Mouse (Mus musculus): Measurements from ENCODE around the gene Crp. TPM values are rescaled to one million over a fixed set of nuclear protein-coding genes. Genes with fewer than 3 reads are reported as not detected.
A peak's percentile ranks its signal among the peaks of the same experiment; 100 is the strongest.

Crp gene
- polyA plus RNA-seq, 1 experiment from 2014 or later: 0.77 TPM

DNA sequence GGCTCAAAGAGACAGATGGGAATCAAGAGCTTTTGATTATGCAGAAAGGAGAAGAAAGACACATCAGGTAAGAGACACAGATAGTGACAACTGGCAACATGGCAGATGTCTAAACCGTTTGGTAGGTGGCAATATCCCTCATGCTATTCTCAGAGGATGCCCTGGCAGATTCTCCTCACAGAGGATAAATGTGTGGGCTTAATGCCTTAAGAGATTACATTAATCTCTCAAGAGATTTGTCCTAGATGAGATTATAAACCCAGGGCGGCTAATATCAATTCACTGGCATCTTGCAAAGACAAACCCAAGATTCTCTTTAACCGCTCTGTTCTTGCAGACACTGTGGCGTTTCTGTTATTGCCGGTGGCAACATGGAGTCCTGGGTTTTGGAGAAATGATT lies 14.3 kb upstream of the Crp start:
- Histone ChIP-seq H3K27me3 (no peaks in the 10 kb centered on the region), H3K4me2 (no peak overlapping the region), H3K4me3 (no peak overlapping the region), H3K27ac (replicated peaks) (no peak overlapping the region), H3K9me3 (no peaks in the 10 kb centered on the region), H3K4me1 (replicated peaks) (no peaks in the 10 kb centered on the region), H3K9ac (no peak overlapping the region), H3K36me3 (no peaks in the 10 kb centered on the region)
- ATAC-seq (ENCODE audit: low read depth): no peak
- 80% methylated on average over 5 of the region's 5 CpGs for WGBS

DNA sequence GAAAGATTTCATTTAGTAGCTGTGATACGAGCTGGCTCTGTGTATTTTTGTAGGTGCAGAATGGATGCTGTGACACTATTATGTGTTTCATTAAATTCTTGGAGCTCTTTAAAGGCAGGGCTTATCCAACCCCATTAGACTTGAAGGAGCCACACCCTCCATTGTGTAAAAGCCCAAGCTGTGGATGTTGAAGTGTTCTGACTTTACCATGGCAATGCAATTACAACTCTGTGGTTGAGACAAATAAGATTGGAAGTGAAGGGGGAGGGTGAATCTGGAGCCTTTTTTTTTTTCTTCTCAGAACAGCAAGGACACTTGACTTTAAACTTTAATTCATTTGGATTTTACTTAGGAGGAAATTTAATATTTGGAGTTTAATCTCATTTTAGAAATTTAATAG lies 13.9 kb upstream of the Crp start:
- Histone ChIP-seq H3K9ac (no peak overlapping the region), H3K27ac (replicated peaks) (no peak overlapping the region), H3K4me1 (replicated peaks) (no peaks in the 10 kb centered on the region), H3K27me3 (no peaks in the 10 kb centered on the region), H3K36me3 (no peaks in the 10 kb centered on the region), H3K9me3 (no peaks in the 10 kb centered on the region), H3K4me3 (no peak overlapping the region), H3K4me2 (no peak overlapping the region)
- WGBS: 74% methylated on average over 1 of the region's 1 CpGs
- no peak for ATAC-seq (ENCODE audit: low read depth)

DNA sequence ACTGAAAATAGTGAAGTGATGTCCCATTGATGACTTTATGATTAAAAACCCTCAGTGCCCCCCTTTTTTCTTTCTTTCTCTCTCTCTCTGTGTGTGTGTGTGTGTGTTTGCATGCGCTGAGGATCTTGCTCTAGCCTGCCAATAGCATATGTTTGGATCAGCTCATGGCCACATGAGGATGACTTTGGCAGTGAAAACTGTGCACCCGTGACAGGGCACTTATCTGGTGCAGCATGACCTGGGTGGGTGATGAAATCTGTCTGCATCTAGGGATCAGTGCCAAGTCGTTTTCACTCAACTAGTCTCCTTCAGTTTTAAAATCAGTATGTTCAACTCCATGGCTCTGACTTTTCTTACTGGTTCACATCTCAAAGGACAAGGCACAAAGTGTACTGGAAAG lies 12.7 kb upstream of the Crp start:
- H3K9ac ChIP-seq: no peak overlapping the region
- no peak overlapping the region for H3K4me3 ChIP-seq
- no peak overlapping the region for H3K27ac ChIP-seq (replicated peaks)
- no peaks in the 10 kb centered on the region for H3K27me3 ChIP-seq
- H3K4me2 ChIP-seq: no peak overlapping the region
- no peaks in the 10 kb centered on the region for H3K36me3 ChIP-seq
- no peaks in the 10 kb centered on the region for H3K4me1 ChIP-seq (replicated peaks)
- H3K9me3 ChIP-seq: no peaks in the 10 kb centered on the region
- ATAC-seq (ENCODE audit: low read depth): no peak
- WGBS: 75% methylated on average over 3 of the region's 3 CpGs

DNA sequence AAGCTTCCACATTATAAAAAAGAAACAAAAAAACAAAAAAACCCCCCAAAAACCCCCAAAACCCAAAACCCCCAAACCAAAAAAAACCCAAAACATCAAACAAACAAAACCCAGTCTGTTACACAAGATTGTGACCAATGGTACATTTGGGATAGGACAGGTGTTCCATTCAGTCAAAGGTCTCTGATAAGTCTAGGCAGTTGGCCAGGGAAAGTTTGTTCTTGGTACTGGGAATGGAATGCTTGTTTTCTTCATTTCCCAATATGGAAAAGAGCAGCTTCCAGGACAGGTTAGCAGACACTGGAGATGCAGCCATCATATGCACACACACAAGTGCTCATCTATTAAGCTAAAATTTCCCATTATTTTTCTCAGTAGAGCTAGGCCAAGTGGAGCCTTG lies 433 bp upstream of the Crp start:
- no peak for ATAC-seq (ENCODE audit: low read depth)
- Histone ChIP-seq H3K36me3 (no peaks in the 10 kb centered on the region), H3K9ac (no peak overlapping the region), H3K4me2 (no peak overlapping the region), H3K4me3 (no peak overlapping the region), H3K27me3 (no peaks in the 10 kb centered on the region), H3K4me1 (replicated peaks) (no peaks in the 10 kb centered on the region; the same call in 1 of the 2 replicates), H3K9me3 (no peaks in the 10 kb centered on the region), H3K27ac (replicated peaks) (no peak overlapping the region)

DNA sequence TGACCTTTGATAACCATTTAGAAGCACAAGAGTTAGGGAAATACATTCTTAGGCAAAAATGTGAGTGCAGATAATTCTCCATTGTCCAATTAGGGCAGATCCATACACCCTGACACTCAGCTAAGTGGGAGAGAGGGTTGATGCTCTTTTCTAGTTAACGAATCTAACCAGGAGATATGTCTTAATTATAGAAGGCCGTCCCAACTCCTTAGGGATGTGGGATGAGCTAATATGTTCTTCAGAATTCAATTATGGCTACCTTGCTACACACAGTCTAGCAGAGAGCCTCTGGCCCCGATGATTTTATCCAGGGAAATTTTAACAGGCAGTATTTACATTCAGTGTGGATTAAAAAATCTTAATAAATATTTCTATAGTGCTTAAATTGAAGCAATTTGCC lies 3.0 kb downstream of the Crp start:
- no peaks in the 10 kb centered on the region for H3K27me3 ChIP-seq
- peak; percentile 56; the same call in 1 of the 2 replicates for ATAC-seq (ENCODE audit: low read depth)
- no peak overlapping the region for H3K4me3 ChIP-seq
- H3K4me1 ChIP-seq (replicated peaks): peaks cover 6% of the 10 kb centered on the region; the same call in 1 of the 2 replicates
- no peaks in the 10 kb centered on the region for H3K36me3 ChIP-seq
- H3K27ac ChIP-seq (replicated peaks): no peak overlapping the region
- no peaks in the 10 kb centered on the region for H3K9me3 ChIP-seq
- H3K9ac ChIP-seq: no peak overlapping the region
- H3K4me2 ChIP-seq: no peak overlapping the region
- 69% methylated on average over 3 of the region's 3 CpGs for WGBS

DNA sequence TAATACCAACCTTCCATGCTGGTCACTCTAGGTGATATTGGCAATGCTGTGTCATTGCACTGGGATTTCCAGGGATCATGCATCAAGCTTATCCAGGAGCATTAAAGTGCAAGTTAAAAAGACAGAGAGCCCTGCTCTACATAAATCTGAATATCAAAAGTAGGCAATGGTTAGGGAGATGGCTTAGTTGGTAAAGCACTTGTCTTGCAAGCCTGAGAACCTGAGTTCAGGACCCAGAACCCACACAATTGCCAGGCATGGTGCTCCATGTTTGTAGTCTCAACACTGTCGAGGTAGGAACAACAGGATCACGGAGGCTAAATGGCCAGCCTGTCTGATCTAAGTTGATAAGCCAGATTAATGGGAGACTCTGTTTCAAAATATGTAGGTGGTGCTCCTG lies 3.5 kb downstream of the Crp start:
- Histone ChIP-seq H3K4me1 (replicated peaks) (peaks cover 10% of the 10 kb centered on the region; the same call in 1 of the 2 replicates), H3K9me3 (no peaks in the 10 kb centered on the region), H3K27ac (replicated peaks) (no peak overlapping the region), H3K36me3 (no peaks in the 10 kb centered on the region), H3K4me3 (no peak overlapping the region), H3K4me2 (no peak overlapping the region), H3K27me3 (no peaks in the 10 kb centered on the region), H3K9ac (no peak overlapping the region)
- no peak for ATAC-seq (ENCODE audit: low read depth)
- WGBS: 87% methylated on average over 2 of the region's 2 CpGs

DNA sequence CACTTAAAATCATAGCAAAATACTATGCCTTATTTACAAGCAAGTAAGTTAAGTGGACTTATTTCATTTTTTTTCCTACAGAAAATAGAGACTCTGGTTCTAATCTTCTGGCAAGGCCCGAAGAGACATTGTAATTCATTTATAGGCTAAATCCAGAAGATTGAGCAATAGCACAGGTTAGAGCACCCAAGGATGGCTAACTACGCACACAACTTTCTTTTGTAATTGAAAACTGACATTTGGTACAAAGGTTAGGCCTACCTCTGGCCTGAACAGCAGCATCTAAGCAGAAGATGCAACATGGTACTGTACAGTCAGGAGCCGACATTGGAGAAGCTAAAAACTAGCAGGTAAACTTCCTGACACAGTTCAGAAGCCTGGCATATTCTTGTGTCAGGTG lies 4.0 kb downstream of the Crp start:
- Histone ChIP-seq H3K4me1 (replicated peaks) (peaks cover 11% of the 10 kb centered on the region; the same call in 1 of the 2 replicates), H3K4me2 (no peak overlapping the region), H3K4me3 (no peak overlapping the region), H3K9me3 (no peaks in the 10 kb centered on the region), H3K36me3 (no peaks in the 10 kb centered on the region), H3K9ac (no peak overlapping the region), H3K27me3 (no peaks in the 10 kb centered on the region), H3K27ac (replicated peaks) (no peak overlapping the region)
- WGBS: 93% methylated on average over 3 of the region's 3 CpGs
- ATAC-seq (ENCODE audit: low read depth): no peak

DNA sequence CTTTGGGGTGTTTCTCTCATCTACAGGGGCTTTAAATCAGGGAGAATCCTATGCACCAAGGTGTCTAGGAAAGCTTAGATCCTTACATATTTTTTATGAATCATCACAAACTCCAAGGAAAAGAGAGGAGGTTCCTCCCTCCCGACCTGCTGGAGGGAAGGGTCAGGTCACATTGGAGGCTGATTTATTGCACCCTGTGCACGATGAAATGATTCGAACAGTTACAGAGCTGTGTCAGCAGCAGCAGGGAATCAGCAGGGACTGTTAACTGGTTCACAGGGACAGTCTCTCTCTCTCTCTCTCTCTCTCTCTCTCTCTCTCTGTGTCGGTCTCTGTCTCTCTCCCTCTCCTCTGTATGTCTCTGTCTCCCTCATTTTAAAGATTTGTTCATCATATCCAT lies 6.9 kb downstream of the Crp start:
- Histone ChIP-seq H3K36me3 (no peaks in the 10 kb centered on the region), H3K4me3 (no peak overlapping the region)
- ATAC-seq (ENCODE audit: low read depth): no peak

DNA sequence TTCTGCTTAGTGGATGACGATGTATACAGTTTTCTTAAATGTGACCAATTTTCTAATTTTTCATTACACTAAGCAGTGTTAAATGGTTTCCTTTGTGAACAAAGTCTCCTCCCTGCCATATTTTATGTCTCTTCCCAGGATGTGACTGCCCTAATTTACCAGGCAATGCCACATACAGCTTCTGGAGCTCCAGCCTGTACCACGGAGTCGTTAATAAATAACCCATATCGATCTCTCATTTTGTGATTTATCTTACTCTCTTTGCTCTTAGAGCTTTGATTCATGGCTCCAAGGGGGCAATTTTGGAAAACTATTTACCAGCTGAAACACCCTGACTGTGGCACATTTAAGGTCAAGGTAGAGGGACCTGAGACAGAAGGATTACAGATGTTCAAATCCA lies 8.4 kb downstream of the Crp start:
- no peaks in the 10 kb centered on the region for H3K9me3 ChIP-seq
- 65% methylated on average over 4 of the region's 4 CpGs for WGBS
- H3K27ac ChIP-seq (replicated peaks): no peak overlapping the region
- no peaks in the 10 kb centered on the region for H3K27me3 ChIP-seq
- H3K36me3 ChIP-seq: no peaks in the 10 kb centered on the region
- H3K4me3 ChIP-seq: no peak overlapping the region
- H3K4me2 ChIP-seq: no peak overlapping the region
- H3K4me1 ChIP-seq (replicated peaks): peaks cover 11% of the 10 kb centered on the region; the same call in 1 of the 2 replicates
- ATAC-seq (ENCODE audit: low read depth): peak; percentile 63
- no peak overlapping the region for H3K9ac ChIP-seq

More for the DNA sequence above, 6.9 kb downstream of the Crp start:
- Histone ChIP-seq H3K27ac (replicated peaks) (0 out of 2 replicates have a peak overlapping the region, but pooled peaks have one; percentile 33), H3K4me1 (replicated peaks) (peaks cover 11% of the 10 kb centered on the region; the same call in 1 of the 2 replicates), H3K9ac (no peak overlapping the region), H3K4me2 (no peak overlapping the region), H3K9me3 (no peaks in the 10 kb centered on the region), H3K27me3 (no peaks in the 10 kb centered on the region)
- 19% methylated on average over 4 of the region's 4 CpGs for WGBS

DNA sequence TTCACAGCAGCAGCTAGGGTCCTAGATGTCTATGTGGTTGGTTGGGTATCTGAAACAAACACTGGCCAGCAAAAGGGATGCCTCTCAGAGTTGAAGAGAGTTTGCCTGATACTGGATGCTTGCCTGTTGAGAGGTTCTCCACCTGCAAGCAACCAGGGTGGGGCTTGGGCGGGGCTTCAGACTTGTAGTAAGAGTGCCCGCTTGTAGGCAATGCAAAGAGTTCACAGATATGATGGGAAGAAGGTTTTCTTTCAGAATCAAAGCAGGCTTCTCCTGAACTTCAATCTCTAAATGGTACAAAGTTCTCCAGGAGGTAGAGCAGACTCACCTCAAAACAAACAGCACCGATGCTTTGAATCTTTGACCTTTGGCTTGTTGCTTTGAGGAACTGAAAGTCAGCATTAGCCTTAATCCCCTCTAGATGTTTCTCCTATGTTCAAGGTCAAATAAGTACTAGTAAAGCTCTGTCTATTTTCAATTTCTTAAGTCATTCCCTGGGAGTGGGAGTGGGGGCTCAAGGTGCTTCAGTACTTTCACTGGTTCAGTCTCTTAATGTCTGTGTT lies 12.0 kb downstream of the Crp start:
- WGBS: 96% methylated on average over 3 of the region's 3 CpGs

DNA sequence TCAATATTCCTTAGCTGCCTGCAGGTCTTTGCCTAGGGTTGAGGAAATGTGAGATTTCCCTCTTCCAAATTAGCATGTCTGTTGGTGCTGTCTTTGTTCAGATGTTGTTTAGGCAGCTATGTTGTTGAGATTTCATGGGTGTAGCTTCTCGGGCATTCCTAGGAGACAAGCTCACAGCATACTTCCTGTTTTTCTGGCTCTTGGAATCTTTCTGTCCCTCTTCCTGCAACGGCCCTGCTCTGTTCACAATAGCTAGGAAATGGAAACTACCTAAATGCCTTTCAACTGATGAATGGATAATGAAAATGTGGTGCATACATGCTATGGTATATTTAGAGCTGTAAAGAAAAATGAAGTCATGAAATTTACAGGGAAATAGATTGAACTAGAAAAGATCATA lies 13.5 kb downstream of the Crp start:
- Histone ChIP-seq H3K27me3 (no peaks in the 10 kb centered on the region), H3K9me3 (no peaks in the 10 kb centered on the region), H3K9ac (no peak overlapping the region), H3K4me1 (replicated peaks) (peaks cover under 1% of the 10 kb centered on the region; the same call in 1 of the 2 replicates), H3K27ac (replicated peaks) (no peak overlapping the region), H3K4me2 (no peak overlapping the region), H3K36me3 (no peaks in the 10 kb centered on the region), H3K4me3 (no peak overlapping the region)
- 64% methylated on average over 2 of the region's 2 CpGs for WGBS
- ATAC-seq (ENCODE audit: low read depth): no peak

More for the DNA sequence above, 12.0 kb downstream of the Crp start:
- H3K9ac ChIP-seq: no peak overlapping the region
- H3K36me3 ChIP-seq: no peaks in the 10 kb centered on the region
- no peak overlapping the region for H3K4me3 ChIP-seq
- H3K27ac ChIP-seq (replicated peaks): no peak overlapping the region
- H3K9me3 ChIP-seq: no peaks in the 10 kb centered on the region
- H3K4me1 ChIP-seq (replicated peaks): peaks cover 5% of the 10 kb centered on the region; the same call in 1 of the 2 replicates
- no peak overlapping the region for H3K4me2 ChIP-seq
- H3K27me3 ChIP-seq: no peaks in the 10 kb centered on the region
- no peak for ATAC-seq (ENCODE audit: low read depth)

DNA sequence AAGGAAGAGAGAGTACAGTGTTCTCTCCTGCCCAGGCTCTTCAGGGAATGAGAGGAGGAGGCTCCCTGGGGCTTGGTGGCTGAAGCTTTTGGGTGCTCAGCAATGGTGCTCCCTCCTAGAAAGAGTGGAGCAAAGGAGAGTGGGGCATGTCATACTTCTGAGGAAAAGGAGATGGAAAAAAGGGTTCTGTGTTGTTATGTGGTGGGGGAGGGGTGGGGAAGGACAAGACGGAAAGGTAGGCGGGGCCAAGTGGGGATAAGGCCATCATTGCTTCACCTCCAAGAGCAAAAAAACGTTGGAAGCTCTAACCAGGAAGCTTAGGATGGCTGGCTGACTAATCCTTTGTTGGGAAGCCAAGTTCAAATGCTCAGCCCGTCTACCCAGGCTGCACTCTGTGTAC lies 14.1 kb downstream of the Crp start:
- no peaks in the 10 kb centered on the region for H3K4me1 ChIP-seq (replicated peaks)
- H3K27me3 ChIP-seq: no peaks in the 10 kb centered on the region
- no peaks in the 10 kb centered on the region for H3K9me3 ChIP-seq
- no peak overlapping the region for H3K4me3 ChIP-seq
- 70% methylated on average over 4 of the region's 4 CpGs for WGBS
- H3K36me3 ChIP-seq: no peaks in the 10 kb centered on the region
- no peak overlapping the region for H3K4me2 ChIP-seq
- H3K9ac ChIP-seq: no peak overlapping the region
- no peak for ATAC-seq (ENCODE audit: low read depth)
- H3K27ac ChIP-seq (replicated peaks): no peak overlapping the region

DNA sequence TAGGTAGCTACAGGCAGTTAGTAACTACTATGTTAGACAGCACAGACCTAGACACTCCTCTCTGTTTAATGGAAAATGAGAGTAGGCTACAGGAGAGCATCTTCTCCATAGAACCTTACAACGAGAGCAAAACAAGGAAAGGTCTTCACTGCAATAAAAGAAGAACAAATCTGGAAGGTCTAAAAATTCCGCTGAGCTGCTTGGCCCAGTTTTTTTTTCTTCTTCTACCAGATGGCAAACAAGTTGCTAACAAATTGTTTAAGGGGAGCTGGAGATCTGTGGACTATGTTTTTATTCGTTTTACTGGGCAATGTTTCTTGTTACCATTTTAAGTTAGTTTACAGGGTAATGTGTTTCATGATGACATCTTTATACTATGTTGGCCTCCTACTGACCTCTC lies 53.4 kb downstream of the Crp start:
- WGBS: 83% methylated on average over 3 of the region's 3 CpGs
- ATAC-seq (ENCODE audit: low read depth): no peak

More for the DNA sequence above, 53.4 kb downstream of the Crp start:
- no peaks in the 10 kb centered on the region for H3K27me3 ChIP-seq
- H3K36me3 ChIP-seq: no peaks in the 10 kb centered on the region
- no peak overlapping the region for H3K4me2 ChIP-seq
- H3K9me3 ChIP-seq: no peaks in the 10 kb centered on the region
- H3K4me3 ChIP-seq: no peak overlapping the region
- H3K4me1 ChIP-seq (replicated peaks): no peaks in the 10 kb centered on the region
- no peak overlapping the region for H3K27ac ChIP-seq (replicated peaks)
- H3K9ac ChIP-seq: no peak overlapping the region
